Mouse (Mus musculus): ENCODE measurements around the gene Susd3. TPM values are rescaled to one million over a fixed set of nuclear protein-coding genes. Genes with fewer than 3 reads are reported as not detected.
A peak's percentile ranks its signal among the peaks of the same experiment; 100 is the strongest.

The Susd3 gene
- polyA plus RNA-seq, 1 experiment: 1.3 TPM

DNA sequence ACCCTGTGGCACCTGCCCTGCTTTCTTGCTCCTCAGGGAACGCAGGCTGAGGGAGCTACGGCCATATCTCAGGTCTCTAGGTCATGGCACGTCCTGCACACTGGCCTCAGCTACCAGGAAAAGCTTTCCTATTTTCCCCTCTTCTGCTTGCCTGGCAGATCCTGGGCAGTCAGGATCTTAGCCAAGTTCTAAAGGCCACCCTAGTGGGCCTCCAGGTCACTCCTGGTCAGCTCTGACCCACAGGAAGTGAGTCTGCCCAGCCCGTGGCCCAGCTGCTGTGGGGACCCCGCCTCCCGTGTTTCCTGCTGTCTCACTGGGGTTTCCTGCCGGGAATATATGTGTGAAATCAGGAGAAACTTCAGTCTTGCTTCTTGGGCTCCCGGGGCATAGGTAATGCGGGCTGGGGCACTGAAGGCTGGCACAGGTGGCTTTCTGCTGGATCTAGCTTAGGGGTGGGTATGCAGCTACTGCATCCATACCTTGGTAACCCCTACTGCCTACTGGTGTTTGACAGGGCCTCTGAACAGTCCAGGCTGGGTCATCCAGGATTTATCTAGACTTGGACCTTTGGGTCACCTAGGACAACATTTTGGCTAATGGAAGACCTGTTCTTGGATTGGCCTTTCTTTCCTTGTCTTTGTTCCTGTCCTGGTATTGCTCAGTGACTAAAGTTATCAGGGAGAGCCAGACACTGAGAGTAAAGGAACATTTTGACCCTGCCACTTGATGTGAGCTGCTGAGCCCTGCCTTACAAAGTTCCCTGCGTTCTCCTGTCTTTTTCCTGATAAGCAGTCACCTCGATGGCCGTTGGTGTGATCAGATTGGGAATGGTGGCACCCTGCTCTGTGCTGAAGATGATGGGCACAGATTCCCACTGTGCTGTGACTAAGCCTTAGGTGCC lies 58.3 kb downstream of the Susd3 start:
- peak overlapping the region; percentile 2 for H3K4me3 ChIP-seq (ENCODE audit: insufficient read depth, low read depth, low read length)
- H3K4me1 ChIP-seq (ENCODE audit: control insufficient read depth, insufficient read depth, insufficient read length, low read length): peaks cover 35% of the 10 kb centered on the region
- peak overlapping the region; percentile 59 for H3K27ac ChIP-seq (replicated peaks; ENCODE audit: low read depth, low read length)

DNA sequence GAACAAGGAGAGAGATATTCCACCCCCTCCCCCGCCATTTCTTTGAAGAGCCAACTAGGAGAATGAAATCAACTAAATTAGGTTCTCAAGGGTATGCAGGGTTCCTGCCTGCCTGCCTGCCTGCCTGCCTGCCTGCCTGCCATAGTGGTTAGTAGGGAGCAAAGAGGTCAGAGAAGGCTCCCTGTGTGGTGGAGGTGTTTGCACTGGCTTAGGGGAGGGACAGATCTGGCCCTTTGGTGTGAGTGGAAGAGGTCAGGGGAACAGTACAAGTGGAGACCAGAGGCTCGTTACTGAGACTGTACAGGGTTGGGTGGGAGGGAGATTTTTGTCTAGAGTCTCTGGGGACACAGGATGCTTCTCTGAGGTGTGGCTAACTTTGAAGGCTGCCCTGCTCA lies 59.5 kb downstream of the Susd3 start:
- H3K4me3 ChIP-seq (ENCODE audit: insufficient read depth, low read depth, low read length): peak overlapping the region; percentile 90
- peak overlapping the region; percentile 59 for H3K27ac ChIP-seq (replicated peaks; ENCODE audit: low read depth, low read length)
- peaks cover 35% of the 10 kb centered on the region for H3K4me1 ChIP-seq (ENCODE audit: control insufficient read depth, insufficient read depth, insufficient read length, low read length)

DNA sequence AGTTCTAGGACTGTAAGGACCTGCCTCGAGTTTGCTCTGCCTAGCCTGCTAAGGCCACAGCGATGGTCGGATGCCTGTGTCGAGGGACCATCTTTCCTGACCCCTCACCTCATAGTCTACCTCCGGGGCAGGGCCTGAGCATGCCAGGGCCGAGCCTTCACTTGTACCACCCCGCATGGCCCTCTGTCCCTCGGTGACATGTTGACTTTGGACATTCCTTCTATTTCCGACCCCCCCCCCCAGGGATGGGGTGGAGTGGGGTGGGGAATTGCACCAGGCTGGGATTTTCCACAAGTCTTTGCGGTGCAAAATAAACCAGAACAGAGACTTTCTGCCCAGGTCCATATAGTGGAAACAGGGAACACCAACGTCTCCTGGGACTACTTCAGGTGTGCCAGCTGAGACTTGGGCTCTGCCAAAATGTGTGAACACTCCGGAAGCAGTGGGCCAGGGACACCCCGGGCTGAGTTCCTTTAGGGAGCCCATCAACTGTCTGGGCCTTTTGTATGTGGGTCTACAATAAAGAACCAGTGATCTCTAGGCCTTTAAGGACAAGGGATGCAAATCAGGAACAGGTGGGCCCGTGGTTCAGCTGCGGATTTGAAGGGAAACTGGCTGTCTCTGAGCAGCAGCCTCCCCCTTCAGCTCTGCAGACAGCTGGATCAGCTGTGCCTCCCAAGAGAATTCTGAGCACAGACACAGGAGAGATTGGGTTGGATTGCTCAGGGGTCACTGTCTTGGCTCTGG lies 60.1 kb downstream of the Susd3 start:
- Histone ChIP-seq H3K27ac (replicated peaks; ENCODE audit: low read depth, low read length) (peak overlapping the region; percentile 59), H3K4me1 (ENCODE audit: control insufficient read depth, insufficient read depth, insufficient read length, low read length) (peaks cover 35% of the 10 kb centered on the region), H3K4me3 (ENCODE audit: insufficient read depth, low read depth, low read length) (peak overlapping the region; percentile 90)

DNA sequence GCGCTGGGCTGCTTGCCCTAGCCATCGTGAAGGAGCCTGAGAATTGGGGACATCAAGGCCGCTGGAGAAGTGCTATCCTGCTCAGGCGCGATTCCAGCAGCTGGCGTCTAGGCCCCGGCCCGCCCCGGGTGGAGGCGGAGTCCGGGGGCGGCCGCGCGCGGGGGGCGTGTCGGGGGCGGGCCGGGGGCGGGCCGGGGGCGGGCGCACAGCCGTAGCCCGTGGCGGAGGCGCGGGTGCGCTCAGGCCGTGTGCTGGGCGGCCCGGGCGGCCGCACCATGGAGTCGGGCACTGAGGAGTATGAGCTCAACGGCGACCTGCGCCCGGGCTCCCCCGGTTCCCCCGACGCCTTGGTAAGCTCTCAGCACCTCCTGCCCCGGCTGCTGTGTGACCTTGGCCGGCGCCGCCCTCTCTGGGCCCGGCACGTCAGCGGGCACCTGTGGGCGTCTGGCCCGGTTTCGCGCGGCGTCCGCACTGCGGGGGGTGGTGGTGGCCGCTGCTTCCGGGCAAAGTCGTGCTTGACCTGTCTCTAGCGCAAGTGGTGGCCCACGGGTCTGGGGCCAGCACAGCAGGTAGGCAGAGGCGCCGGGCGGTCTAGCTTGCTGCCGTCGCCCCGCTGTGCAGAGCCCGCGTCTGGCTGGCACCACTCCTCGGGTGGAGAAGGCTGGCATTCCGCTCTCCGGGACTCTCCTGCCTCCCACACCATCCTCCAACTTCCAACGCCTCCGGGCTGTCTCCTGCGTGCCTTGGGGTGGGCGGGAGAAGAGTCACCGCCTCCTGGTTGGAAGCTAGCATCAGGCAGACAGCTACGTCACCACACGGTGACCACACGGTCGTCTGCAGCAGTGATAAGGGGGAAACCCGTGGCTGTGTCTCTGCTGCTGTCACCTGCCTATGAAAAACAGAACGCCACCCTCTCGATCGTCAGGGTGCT lies 61.0 kb downstream of the Susd3 start, which contains the start of gene Ninj1:
TSS of gene Ninj1 (plus strand) at position 198 of the 931 bp plus-strand sequence.
- Histone ChIP-seq H3K27ac (replicated peaks; ENCODE audit: low read depth, low read length) (peak within 1 kb of the TSS; percentile 81), H3K4me1 (ENCODE audit: control insufficient read depth, insufficient read depth, insufficient read length, low read length) (peaks cover 35% of the 10 kb centered on the region), H3K4me3 (ENCODE audit: insufficient read depth, low read depth, low read length) (peak within 1 kb of the TSS; percentile 90)

DNA sequence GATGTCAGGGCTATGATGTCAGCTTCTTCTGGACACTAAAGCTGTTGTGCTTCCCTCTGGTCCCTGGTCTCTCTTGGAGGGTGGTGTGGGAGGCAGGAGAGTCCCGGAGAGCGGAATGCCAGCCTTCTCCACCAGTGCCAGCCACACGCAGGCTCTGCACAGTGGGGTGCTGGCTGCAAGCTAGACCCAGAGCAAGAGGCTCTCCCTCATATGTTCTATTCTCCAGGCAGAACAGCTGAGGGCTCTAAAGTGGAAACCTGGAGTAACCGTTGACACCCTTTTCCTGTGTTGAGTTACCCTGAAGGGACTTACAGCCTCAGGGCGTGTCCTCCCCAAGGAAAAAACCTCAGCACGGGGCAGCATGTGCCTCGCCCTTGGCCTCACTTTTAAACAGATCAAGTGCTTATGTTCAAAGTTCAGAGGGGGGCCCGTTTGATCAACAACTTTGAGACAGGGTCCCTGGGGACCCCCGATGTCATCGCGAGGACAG lies 61.7 kb downstream of the Susd3 start:
- peaks cover 35% of the 10 kb centered on the region for H3K4me1 ChIP-seq (ENCODE audit: control insufficient read depth, insufficient read depth, insufficient read length, low read length)

DNA sequence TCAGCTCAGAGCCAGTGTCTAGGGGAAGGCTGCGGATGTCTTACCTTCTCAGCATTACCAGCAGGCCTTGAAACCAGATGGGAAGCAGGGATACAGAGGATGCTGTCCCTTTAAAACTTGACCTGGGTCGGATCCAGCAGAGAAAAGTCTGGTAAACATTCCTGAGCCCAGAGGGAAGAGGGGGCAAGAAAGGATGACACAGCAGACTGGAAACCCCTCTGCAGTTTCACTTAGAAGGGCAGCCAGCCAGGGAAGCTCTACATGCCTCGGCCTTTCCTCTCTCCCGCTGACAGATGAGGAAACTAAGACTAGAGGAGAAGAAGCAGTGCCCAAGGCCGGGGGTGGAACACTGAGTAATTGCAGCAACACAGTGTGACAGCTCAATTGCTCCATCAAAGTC lies 64.9 kb downstream of the Susd3 start:
- Histone ChIP-seq H3K4me1 (ENCODE audit: control insufficient read depth, insufficient read depth, insufficient read length, low read length) (peaks cover 11% of the 10 kb centered on the region), H3K27ac (replicated peaks; ENCODE audit: low read depth, low read length) (no peak overlapping the region), H3K4me3 (ENCODE audit: insufficient read depth, low read depth, low read length) (no peak overlapping the region)

More for the DNA sequence above, 61.7 kb downstream of the Susd3 start:
- Histone ChIP-seq H3K4me3 (ENCODE audit: insufficient read depth, low read depth, low read length) (peak overlapping the region; percentile 51), H3K27ac (replicated peaks; ENCODE audit: low read depth, low read length) (peak overlapping the region; percentile 81)

DNA sequence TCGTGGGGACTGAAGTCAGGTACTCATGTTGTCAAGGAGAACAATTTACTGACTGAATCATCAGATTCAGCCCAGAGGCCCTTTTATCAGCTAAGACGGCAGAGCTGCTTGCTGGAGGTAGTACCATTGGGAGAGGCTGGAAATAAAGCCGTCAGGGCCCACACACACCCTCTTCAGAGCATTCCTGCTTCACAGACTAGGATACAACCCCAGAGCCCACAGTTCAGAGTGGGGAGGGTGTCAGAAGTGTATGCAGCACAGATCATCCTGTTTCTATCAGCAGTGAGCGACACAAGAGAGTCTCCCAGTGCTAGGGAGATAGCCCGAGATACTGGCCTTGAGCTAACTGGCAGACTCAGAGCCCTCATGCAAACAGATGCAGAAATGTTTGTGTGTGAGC lies 65.3 kb downstream of the Susd3 start:
- no peak overlapping the region for H3K27ac ChIP-seq (replicated peaks; ENCODE audit: low read depth, low read length)
- H3K4me1 ChIP-seq (ENCODE audit: control insufficient read depth, insufficient read depth, insufficient read length, low read length): peaks cover 8% of the 10 kb centered on the region
- no peak overlapping the region for H3K4me3 ChIP-seq (ENCODE audit: insufficient read depth, low read depth, low read length)

DNA sequence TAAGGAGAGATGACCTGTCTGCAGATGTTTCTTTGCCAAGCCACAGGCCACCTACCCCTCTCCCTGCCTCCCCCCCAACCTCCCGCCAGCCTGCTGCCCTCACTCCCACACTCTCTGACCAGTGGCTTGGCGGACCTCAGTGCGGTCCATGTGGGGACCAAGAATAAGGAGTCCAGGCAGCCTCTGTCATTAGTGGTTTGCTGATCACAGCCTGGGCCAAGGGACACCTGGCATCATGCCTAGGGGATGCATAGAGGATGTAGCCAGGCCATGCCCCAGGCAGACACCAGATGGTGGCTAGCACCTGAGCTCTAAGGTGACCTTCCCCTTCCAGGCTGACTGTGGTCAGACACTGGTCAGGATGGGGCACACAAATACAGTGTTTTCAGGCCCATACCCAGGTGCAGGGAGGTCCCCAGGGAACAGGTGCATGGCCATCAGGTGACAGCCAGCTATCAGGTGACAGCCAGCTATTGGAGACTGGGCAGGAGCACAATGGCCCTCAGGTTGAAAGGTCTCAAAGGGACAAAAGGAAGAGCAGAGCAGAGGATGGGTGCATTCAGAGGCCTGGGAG lies 67.0 kb downstream of the Susd3 start:
- Histone ChIP-seq H3K4me3 (ENCODE audit: insufficient read depth, low read depth, low read length) (no peak overlapping the region), H3K27ac (replicated peaks; ENCODE audit: low read depth, low read length) (no peak overlapping the region), H3K4me1 (ENCODE audit: control insufficient read depth, insufficient read depth, insufficient read length, low read length) (peaks cover 2% of the 10 kb centered on the region; the same call in 1 of the 2 replicates)

DNA sequence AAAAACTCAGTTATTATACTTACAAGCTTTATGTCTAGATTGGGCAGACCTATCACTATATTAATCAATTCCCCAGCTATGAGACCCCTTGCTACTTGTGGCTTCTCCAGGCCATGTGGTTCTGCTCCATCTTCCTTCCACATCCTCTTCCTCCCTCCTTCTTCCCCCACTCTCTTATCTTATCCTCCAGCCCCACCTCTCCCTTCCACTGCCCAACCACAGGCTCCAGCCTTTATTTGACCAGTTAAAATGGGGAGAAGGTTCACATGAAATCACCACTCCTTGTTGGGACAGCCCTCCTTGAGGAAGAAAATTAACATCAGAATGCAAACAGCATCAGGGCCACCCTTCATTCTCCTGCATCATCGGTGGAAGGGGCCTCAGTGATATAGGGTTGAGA lies 67.8 kb downstream of the Susd3 start:
- Histone ChIP-seq H3K4me3 (ENCODE audit: insufficient read depth, low read depth, low read length) (no peak overlapping the region), H3K4me1 (ENCODE audit: control insufficient read depth, insufficient read depth, insufficient read length, low read length) (no peaks in the 10 kb centered on the region; the same call in 1 of the 2 replicates), H3K27ac (replicated peaks; ENCODE audit: low read depth, low read length) (no peak overlapping the region)

Other genes with a start within 250 kb of the Susd3 start
- 0.63 TPM in 1 of 2 replicates, not detected in the other for gene Wnk2, start 100.7 kb downstream of the Susd3 start, polyA plus RNA-seq (2012; ENCODE audit: insufficient read depth, insufficient read length, missing spikeins)
- 57.7 and 90.3 TPM in 2 replicates for gene Ninj1, start 61.2 kb downstream of the Susd3 start, polyA plus RNA-seq (2012; ENCODE audit: insufficient read depth, insufficient read length, missing spikeins)
- 68.4 and 68.7 TPM in 2 replicates for gene Card19, start 32.7 kb downstream of the Susd3 start, polyA plus RNA-seq (2012; ENCODE audit: insufficient read depth, insufficient read length, missing spikeins)
- 0.59 and 1.1 TPM in 2 replicates for gene Fgd3, start 71.6 kb upstream of the Susd3 start, polyA plus RNA-seq (2012; ENCODE audit: insufficient read depth, insufficient read length, missing spikeins)
- 34.0 and 37.1 TPM in 2 replicates for gene Bicd2, start 92.9 kb upstream of the Susd3 start, polyA plus RNA-seq (2012; ENCODE audit: insufficient read depth, insufficient read length, missing spikeins)
- gene Ippk, start 172.5 kb upstream of the Susd3 start, polyA plus RNA-seq (2012; ENCODE audit: insufficient read depth, insufficient read length, missing spikeins): 4.4 and 5.9 TPM in 2 replicates
- 1.8 and 2.0 TPM in 2 replicates for gene Tes3-ps, start 244.6 kb upstream of the Susd3 start, polyA plus RNA-seq (2012; ENCODE audit: insufficient read depth, insufficient read length, missing spikeins)

All from brown adipose tissue, adult 24 weeks (tissue).